Mouse (Mus musculus): ENCODE measurements around the gene Mindy4. TPM values are rescaled to one million over a fixed set of nuclear protein-coding genes. Genes with fewer than 3 reads are reported as not detected.

The Mindy4 gene
- polyA plus RNA-seq, 3 experiments from 2014 or later, result not detected

DNA sequence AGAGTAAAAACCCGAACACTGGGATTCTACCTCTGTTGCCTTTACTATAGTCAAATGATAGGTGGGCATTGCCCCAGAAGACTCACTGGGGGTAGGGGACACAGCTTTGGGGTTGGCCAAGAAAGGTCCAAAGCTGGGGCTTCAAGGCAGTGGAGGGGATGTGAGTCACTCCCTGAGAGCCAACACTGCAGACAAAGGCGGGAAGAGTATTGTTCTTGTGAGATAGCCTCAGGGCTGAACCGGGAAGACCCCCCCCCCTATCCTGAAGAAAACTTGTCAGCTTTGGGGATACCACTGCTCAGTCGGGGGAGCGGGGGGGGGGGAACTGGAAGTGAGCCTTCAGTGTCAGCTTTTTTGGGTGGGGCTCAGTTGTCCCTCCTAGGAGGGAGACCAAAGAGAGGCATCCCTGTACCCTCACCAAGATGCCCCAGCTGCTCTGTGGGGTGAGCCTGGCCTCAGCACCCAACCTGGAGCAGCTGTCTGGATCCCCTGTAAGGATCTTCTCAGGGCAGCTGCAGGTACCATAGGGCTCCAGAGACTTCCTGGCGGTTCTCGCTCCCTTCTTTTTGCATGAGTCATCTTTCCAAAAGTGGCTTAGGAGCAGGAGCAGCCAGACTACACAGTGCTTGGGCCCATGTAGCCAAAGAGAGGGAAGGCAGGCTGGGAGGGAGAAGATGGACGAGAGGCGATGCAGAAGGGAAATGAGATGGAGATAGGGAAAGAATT, 141.3 kb downstream of the Mindy4 start:
- no peak for ATAC-seq

DNA sequence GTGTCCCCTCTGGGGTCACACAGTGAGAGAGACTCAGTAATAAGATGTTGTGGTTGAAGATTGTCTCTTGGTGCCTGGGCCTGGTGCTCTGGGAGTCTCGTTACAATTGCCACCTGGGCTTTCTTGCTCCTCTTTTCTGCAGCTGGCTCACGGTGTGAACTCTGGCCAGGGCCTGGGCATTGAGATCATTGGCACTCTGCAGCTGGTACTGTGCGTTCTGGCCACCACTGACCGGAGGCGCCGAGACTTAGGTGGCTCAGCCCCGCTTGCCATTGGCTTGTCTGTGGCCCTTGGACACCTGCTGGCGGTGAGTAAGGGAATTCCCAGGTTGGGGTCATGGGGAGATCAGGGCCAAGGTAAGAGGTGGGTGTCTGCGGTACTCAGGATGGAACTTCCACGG, 142.1 kb downstream of the Mindy4 start:
- no peak for ATAC-seq

DNA sequence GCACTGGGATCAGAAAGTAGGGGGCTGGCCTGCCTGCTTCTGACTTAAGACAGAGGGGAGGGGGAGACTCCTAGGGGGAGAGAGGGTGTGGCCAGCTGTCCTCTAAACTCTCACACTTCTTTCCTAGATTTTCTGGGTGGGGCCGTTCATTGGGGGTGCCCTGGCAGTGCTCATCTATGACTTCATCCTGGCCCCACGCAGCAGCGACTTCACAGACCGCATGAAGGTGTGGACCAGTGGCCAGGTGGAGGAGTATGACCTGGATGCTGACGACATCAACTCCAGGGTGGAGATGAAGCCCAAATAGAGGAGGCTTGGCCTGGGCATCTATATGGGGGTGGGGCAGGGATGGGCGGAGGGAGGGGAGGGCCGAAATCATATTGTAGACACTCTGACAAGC, 143.3 kb downstream of the Mindy4 start:
- no peak for ATAC-seq

DNA sequence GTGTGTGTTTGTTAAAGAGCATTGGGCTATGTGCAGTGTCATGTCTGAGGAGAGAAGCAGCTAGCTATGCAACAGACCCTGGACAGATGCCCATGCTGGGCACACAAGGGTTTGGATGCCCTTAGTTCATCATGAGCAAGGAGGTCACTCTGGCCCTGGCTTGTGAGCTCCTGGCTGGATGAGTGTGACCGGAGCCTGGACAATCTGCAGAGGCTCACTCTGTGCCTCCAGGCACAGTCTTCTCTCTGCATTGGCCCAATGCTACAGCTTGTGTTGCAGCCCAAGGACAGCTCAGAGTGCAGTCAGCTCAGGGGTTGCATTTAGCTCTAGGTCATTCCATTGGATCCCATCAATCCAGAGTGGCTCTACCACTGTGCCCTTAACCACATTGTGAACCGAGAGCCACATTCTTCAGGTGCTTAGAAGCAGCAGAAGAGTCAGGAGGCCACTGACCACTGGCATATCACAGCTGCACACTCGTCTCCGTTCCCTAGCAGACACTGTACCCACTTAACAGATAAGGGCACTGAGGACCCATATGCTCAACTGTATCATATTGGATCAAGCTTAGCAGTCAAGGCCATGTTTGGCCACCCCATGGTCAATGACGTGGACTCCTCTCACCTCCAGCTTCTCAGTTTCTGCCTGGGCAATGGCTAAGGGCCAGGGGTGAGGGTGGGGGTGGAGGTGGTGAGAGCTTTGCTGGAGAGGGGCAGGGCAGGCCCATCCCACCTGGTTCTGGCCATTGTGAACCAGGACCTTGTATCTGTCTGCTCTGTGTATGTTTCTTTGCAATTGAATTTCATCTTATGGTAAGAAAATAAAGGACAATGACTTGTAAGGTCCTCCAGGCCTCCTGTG, 144.8 kb downstream of the Mindy4 start:
- ATAC-seq, result no peak

DNA sequence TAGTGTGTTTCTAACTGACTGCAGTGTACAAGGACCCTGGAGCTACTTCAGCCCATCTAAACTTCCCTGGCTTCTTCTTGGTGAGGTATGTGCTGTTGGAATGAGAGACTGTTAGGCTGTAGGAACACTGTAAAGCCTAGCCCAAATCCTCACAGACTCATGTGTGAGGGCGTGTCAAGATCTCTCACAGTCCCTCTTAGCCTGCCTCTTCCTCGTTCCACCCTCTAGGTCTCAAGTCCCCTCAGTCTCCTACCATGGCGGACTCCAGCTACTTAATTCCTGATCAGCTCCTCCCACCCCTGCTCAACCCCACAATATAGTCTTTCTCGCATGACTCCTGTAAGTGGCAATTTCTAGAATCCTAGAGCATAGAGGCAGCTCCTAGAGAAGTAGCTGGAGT, 146.0 kb downstream of the Mindy4 start:
- ATAC-seq, result no peak

DNA sequence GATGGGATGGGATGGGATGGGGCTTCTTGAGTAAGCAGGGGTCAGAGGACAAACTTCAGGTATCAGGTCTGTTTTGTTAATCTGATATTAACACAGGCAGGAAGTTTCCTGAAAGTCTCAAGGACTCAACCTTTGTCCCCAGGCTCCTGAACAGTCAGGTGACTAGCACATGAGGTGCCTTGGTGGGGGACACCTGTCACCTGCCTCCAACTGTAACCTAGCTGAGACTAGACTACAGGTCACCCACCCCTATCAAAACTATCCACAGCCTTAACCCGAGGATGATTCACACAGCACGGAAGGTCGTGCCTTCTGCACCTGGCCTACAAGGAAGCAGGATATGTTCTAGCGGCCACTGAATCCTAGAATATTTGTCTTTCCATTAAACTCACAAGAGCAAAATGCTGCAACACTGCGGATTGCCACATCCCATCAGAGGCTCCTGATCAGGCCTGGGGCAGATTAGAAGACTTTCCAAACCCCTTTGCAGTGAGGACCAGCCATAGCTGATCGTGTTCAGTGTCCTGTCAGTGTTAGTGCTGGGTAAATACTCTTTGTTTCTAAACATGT, 147.3 kb downstream of the Mindy4 start:
- ATAC-seq, result no peak

DNA sequence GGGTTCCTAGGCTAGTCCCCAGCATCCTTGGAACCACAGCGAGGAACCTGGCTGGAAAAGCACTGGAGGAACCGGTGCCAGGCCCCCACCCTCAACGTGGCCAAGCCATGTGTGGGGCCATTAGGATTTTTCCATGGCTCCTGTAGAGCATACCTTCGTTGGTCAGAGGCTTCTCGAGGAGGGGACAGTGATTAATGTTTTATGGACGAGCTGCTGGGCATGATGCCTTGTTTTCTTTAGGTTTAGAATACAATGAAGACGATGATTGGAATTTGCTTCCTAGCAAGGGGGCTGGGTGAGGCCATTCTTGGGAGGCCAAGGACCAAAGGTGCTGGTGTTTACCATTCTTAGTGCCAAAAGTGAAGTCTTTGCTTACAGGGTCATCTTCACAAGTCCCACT, 148.5 kb downstream of the Mindy4 start:
- ATAC-seq, result no peak

DNA sequence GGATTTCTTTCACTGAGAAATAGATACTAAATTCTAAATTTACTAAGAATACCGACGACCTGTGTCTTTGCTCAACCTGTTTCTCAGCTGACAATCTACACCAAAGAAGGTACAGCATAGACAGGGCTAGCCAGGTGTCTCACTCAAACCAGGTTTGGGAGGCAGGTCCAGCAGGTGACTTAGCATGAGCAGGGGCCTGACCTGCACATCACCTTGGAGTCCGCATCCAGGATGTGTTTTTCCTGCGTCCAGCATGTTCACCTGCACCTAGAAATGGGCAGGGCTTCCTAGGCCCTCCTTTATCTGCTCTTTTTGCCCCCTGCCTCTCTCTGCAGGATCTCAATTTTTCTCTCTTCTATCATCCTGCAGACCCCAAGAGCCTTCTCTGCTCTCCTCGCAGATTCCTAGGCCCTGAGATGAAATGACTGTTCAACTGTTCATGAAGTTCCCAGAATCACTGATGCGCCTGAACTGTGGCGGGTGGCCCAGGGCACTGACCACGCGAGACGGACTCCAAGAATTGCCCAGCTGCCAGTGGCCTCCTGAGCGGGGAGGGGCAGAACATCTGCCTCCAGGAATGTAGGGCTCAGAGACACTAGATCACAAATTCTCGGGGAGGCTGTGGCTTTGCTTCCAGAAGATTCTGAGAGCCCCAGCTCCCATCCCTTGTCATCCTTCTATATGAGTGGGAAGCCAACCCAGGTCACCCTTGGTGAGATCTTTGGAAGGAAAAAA, 150.7 kb downstream of the Mindy4 start:
- no peak for ATAC-seq

DNA sequence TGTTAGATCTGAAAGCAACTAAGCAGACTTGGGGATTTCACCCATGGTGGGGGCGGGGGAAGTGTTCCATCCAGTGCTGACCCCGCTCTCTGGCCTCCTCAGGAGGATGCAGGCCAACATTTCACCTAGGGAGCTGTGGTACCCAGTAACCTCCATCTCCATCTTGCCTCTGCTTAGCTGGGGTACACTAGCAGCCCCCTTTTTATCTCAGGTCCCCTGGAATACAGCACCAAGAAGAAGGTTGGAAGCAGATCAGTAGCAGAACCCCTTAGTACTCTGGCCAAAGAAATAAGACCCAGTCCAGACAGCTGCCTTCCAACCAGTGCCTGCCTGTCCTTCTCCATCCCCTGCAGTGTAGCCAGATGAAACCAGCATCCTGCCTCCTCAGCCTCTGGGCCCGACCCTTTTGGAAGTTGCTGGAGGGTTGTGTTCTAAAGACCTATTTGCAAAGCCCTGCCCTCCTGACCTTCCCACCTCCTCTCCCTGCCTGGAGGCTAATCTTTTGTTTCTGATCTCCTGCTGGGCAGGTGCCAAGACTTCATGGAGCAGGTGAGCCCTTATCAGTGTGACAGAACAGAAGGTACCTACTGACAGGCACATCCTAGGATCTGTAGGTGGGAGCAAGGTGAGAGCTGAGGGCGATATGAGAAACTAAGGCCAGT, 151.4 kb downstream of the Mindy4 start:
- ATAC-seq, result no peak

DNA sequence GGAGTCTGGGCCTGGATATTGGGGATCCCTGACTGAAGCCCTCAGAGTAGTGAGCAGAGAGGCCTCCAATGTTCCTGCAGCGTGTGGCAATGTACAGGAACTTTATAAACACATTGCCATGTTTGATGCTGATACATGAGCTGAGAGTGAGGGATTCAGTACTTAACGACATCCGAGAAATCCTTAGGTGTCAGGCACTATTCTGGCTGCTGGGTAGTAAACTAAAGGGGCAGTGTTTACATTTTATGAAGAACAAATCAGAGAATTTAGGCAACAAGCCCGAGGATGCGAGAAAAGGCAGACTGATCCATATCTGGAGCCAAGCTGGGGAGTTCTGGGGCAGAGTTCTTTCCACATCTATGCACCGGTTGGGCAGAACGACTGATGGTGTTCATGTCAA, 152.4 kb downstream of the Mindy4 start:
- no peak for ATAC-seq

DNA sequence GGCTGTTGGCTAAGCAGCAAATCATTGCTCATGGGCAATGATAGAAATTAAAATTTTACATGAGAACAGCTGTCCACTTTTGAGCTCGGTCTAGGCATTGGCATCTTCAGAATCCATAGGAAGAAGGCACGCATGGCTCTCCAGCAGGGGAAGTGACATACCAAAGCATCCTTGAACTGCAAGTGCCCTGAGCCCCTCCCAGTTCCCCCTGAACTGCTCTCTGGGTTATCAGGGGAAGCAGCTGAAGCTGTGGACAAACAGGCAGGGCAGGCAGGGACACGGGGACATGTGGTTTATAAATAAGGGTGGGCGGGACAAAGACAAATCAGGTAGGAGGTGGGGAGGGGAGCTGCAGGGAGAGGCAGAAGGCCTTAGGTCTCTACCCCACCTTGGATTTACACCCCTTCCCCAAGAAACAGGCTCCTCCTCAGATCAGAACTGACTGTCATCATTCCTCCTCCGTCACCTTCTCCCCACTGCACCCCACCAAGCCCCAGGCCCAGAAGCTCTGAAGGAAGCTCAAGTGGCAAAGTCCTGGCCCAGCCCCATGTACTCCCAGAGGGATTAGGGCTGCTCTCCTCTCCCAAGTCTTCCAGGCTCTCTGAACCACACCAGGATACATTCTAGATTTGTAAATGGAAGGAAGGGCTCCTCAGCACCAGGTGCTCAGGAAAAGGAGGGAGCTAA, 153.0 kb downstream of the Mindy4 start:
- no peak for ATAC-seq

DNA sequence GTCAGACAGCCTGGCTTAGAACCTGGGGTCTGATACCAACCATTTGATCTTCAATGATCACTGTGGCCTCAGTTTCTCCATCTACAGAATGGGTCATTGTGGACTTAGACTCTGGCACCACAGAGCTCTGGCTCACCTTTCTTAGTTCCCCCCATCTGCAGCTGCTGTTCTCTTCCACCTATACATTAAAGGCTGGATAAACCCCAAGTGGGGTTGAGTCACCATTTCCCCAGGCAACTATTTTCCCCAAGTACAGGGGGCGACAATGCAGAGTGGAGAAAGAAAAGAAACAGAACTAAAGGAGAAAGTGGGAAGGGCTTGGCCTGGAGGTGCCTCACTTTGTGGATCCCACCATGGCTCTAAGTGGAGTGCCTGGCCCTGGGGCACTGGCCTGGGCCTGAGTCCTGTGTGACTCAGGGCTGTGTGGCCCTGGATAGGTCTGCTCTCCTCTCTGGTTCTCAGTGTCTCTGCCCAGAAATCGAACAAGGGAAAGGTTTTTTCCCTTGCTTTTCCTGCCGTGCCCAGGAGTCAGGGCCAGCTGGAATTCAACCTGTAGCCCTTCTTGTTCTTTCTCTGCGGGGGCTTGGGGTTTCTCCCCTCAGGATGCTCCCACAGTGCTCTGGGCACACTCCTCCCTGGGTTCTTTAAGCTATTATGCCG, 153.9 kb downstream of the Mindy4 start:
- ATAC-seq, result no peak

DNA sequence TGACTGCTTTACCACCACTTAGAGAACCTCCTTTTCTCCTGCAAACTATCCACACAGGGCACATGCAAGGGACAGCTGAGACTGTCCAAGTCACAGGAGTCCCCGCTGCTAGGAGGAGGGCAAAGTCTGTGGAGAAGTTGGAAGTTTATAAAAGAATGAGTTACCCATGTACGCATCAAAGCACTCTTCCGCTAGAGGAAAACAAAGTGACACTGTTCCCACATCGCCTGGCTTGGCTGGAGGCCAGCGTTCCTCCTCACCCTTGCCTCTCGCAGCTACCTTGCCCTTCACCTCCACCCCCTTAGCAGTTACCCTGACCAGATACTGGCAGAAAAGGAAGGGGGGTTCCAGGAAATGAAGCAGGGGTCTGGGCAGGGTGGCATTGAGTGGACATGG, 154.5 kb downstream of the Mindy4 start:
- ATAC-seq, result no peak

DNA sequence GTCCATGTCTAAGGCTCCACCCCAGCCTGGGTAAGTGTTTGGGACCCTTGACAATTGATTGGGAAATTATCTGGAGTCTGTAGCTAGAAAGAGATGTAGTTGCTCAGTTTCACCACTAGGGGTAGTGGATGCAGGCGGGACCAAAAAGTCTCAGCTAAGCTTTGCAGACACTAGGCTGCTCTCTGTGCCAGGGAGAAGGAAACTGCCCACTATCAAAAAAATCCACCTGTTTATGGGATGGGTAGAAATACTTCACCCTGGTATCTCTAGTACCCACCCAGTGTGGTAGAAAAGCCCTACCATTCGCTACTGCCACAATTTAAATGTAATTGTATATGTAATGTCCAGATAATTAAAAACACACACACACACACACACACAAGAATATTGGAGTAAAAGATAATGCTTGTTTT, 155.6 kb downstream of the Mindy4 start:
- no peak for ATAC-seq

DNA sequence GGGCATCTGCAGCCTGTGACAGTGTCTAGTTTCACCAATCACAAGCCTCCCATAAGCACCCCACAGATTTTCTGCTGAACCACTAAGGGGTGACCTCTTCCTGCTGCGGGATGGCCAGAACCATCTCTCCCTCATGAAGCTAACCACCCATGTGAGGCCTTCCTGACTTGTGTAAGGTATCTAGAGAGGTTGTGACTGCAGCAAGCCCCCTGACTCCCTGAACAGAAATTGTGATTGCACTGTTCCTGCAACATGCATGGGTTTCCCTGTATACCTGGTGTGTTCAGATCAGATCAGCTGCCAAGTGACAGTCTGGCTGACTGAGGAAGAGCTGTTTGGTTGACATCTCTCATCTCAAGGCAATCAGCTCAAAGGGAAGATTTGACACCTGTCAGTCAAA, 159.5 kb downstream of the Mindy4 start:
- ATAC-seq, result no peak

DNA sequence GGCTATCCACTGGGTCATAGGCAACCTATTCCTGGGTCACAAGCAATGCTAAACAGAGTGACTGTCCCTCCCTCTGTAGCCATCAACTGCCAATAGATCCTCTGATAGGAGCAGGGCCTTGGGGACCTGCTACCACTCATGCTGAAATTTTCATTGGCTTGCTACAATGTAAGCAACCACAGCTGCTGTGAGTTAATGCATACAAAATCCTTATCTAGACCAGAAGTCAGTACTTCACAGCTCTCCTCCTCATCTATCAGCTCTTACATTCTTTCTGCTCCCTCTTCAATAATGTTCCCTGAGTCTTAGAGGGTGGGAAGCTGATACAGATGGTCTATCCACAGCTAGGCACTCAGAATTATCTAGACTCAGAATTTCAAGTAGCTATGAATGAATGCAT, 163.9 kb downstream of the Mindy4 start:
- ATAC-seq, result no peak

Other genes with a start within 250 kb of the Mindy4 start
- gene Nod1, start 230.8 kb upstream of the Mindy4 start, polyA plus RNA-seq (2017; shearing (Covaris generic)), result 10 to 100 TPM in 2 of 3 experiments, 1 to 10 TPM in 1; 9.7 to 14.2 (median 11.4) TPM
- 10 to 100 TPM; 30.0 to 31.4 (median 31.3) TPM for gene Ggct, start 210.4 kb upstream of the Mindy4 start, polyA plus RNA-seq (2017; shearing (Covaris generic))
- 10 to 100 TPM; 14.1 to 44.6 (median 31.2) TPM for gene Gars, start 165.4 kb upstream of the Mindy4 start, polyA plus RNA-seq (2017; shearing (Covaris generic))
- gene Crhr2, start 70.4 kb upstream of the Mindy4 start, polyA plus RNA-seq (2017; shearing (Covaris generic)), result not detected
- gene Inmt, start 28.3 kb upstream of the Mindy4 start, polyA plus RNA-seq (2017; shearing (Covaris generic)), result not detected
- not detected for gene Aqp1, start 133.0 kb downstream of the Mindy4 start, polyA plus RNA-seq (2017; shearing (Covaris generic))
- gene Ghrhr, start 172.9 kb downstream of the Mindy4 start, polyA plus RNA-seq (2017; shearing (Covaris generic)), result not detected
- not detected for gene Adcyap1r1, start 248.6 kb downstream of the Mindy4 start, polyA plus RNA-seq (2017; shearing (Covaris generic))

Data from inflammation-experienced regulatory T-cells, adult 6 months (primary cell).